In the genomic region with DNA sequence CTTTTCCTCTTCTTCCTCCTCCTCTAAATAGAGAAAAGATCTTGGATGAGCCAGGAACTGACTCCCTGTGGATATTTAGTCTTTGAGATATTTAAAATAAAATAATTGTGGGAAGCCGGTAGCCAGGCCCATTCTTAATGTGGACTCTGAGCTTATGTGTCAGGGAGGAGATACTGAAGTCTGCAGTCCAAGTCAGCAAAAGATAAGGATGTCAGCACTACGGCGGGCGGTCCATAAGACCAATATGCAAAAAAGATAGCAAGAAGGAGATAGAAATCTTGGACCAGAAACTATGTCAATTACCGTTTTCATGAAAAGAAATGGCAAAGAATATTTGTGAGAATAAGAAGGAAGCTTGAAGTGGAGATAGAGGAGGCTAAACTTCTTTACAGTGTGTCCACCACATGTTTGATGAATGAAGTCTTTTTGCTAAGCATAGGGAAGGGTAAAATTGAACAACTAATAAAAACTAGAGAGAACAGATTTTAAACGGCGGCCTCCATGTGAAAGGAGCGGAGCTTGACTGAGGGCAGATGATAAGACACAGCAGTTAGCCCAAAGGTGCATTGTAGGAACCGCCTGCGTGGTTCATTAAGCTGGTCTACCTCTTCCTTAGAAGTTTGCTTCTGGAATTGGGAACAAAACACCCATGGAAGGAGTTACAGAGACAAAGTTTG, we compare ENCODE assay signal across 20 mouse cellular contexts. TPM values are rescaled to one million over a fixed set of nuclear protein-coding genes. Genes with fewer than 3 reads are reported as not detected.
DNase-seq lines count a peak whose midpoint lies in the region; ATAC-seq and TF ChIP-seq lines count a peak whose summit lies in the region.
"Had no signal": no experiment of that assay in that cellular context is flagged by ENCODE, and none has a peak within 500 bp of the region (broad histone marks: within the 10 kb centered on the region; RNA-seq: fewer than 3 reads in every experiment).

No protein-coding gene starts in this region.

- TF ChIP-seq CTCF in stomach, postnatal 0 days (IDR thresholded peaks at IDR 0.05; ENCODE audit: low read depth) = no peak
- no peak for TF ChIP-seq CTCF in intestine, postnatal 0 days (IDR thresholded peaks at IDR 0.05; ENCODE audit: low read depth)

- no peaks in the 10 kb centered on the region for H3K9me3 ChIP-seq in stomach, embryonic 15.5 days
- H3K9me3 ChIP-seq in stomach, postnatal 0 days (ENCODE audit: control insufficient read depth, low read length) = no peaks in the 10 kb centered on the region
- no peaks in the 10 kb centered on the region for H3K9me3 ChIP-seq in intestine, postnatal 0 days (ENCODE audit: control insufficient read depth)
- no peaks in the 10 kb centered on the region for H3K9me3 ChIP-seq in liver, embryonic 16.5 days (replicated peaks; ENCODE audit: control insufficient read depth, low read length)
- H3K9me3 ChIP-seq: forebrain, embryonic 15.5 days; heart, embryonic 12.5 days; hindbrain, embryonic 13.5 days; kidney, embryonic 15.5 days; limb, embryonic 13.5 days; midbrain, embryonic 13.5 days; neural tube, embryonic 13.5 days had no signal

- H3K27me3 ChIP-seq in stomach, embryonic 15.5 days (replicated peaks) = no peaks in the 10 kb centered on the region
- H3K27me3 ChIP-seq in stomach, postnatal 0 days (ENCODE audit: control insufficient read depth, insufficient read depth, low read length) = no peaks in the 10 kb centered on the region
- no peaks in the 10 kb centered on the region for H3K27me3 ChIP-seq in intestine, postnatal 0 days (replicated peaks; ENCODE audit: control insufficient read depth, insufficient read depth, low read length)
- H3K27me3 ChIP-seq in liver, embryonic 16.5 days (ENCODE audit: control insufficient read depth, insufficient read depth, low read depth, low read length) = no peaks in the 10 kb centered on the region
- H3K27me3 ChIP-seq: forebrain, embryonic 15.5 days; heart, embryonic 12.5 days; hindbrain, embryonic 13.5 days; kidney, embryonic 15.5 days; limb, embryonic 13.5 days; midbrain, embryonic 13.5 days; neural tube, embryonic 13.5 days had no signal

- no peak overlapping the region for H3K4me3 ChIP-seq in stomach, embryonic 15.5 days (replicated peaks)
- H3K4me3 ChIP-seq in stomach, postnatal 0 days (ENCODE audit: low read depth, low read length) = no peak overlapping the region
- no peak overlapping the region for H3K4me3 ChIP-seq in intestine, postnatal 0 days (ENCODE audit: low read depth, low read length)
- H3K4me3 ChIP-seq in liver, embryonic 16.5 days (ENCODE audit: low read depth, low read length) = peak overlapping the region; percentile 23
- H3K4me3 ChIP-seq: forebrain, embryonic 15.5 days; heart, embryonic 12.5 days; hindbrain, embryonic 13.5 days; kidney, embryonic 15.5 days; limb, embryonic 13.5 days; midbrain, embryonic 13.5 days; neural tube, embryonic 13.5 days had no signal

- H3K27ac ChIP-seq in stomach, embryonic 15.5 days = no peak overlapping the region
- H3K27ac ChIP-seq in stomach, postnatal 0 days (replicated peaks) = no peak overlapping the region
- no peak overlapping the region for H3K27ac ChIP-seq in intestine, postnatal 0 days (ENCODE audit: low read depth, low read length)
- peak overlapping the region; percentile 88 for H3K27ac ChIP-seq in liver, embryonic 16.5 days (ENCODE audit: low read length)
- H3K27ac ChIP-seq: forebrain, embryonic 15.5 days; hindbrain, embryonic 13.5 days; kidney, embryonic 15.5 days; limb, embryonic 13.5 days; midbrain, embryonic 13.5 days; neural tube, embryonic 13.5 days had no signal

- peak; percentile 82 for ATAC-seq in stomach, embryonic 15.5 days (ENCODE audit: insufficient read depth, low FRiP score, low read depth)
- ATAC-seq in stomach, postnatal 0 days (ENCODE audit: low FRiP score, low TSS enrichment) = no peak
- ATAC-seq in intestine, postnatal 0 days = peak; percentile 64; the same call in 1 of the 2 replicates
- peak; percentile 91 for ATAC-seq in liver, embryonic 16.5 days (ENCODE audit: low read depth)
- ATAC-seq: forebrain, embryonic 15.5 days; midbrain, embryonic 13.5 days had no signal

- WGBS in stomach, embryonic 15.5 days = 81% methylated on average over 10 of the region's 10 CpGs
- WGBS in stomach, postnatal 0 days = 89% methylated on average over 10 of the region's 10 CpGs
- 62% methylated on average over 10 of the region's 10 CpGs for whole genome bisulfite sequencing in intestine, postnatal 0 days
- 18% methylated on average over 10 of the region's 10 CpGs for WGBS in liver, embryonic 16.5 days (ENCODE audit: insufficient replicate concordance)

- H3K4me2 ChIP-seq in stomach, embryonic 15.5 days = no peak overlapping the region
- H3K4me2 ChIP-seq in stomach, postnatal 0 days (replicated peaks; ENCODE audit: low read depth) = no peak overlapping the region
- H3K4me2 ChIP-seq in intestine, postnatal 0 days (replicated peaks; ENCODE audit: low read depth) = no peak overlapping the region
- H3K4me2 ChIP-seq in liver, embryonic 16.5 days (ENCODE audit: low read depth, low read length) = peak overlapping the region; percentile 56
- H3K4me2 ChIP-seq: forebrain, embryonic 15.5 days; heart, embryonic 12.5 days; hindbrain, embryonic 13.5 days; kidney, embryonic 15.5 days; limb, embryonic 13.5 days; midbrain, embryonic 13.5 days; neural tube, embryonic 13.5 days had no signal

- H3K4me1 ChIP-seq in stomach, embryonic 15.5 days = no peaks in the 10 kb centered on the region
- H3K4me1 ChIP-seq in stomach, postnatal 0 days (replicated peaks; ENCODE audit: control insufficient read depth, insufficient read depth) = no peaks in the 10 kb centered on the region
- 0 out of 2 replicates have a peak, but pooled peaks cover 2% of the 10 kb centered on the region for H3K4me1 ChIP-seq in intestine, postnatal 0 days (replicated peaks; ENCODE audit: control insufficient read depth, insufficient read depth, low read length)
- peaks cover 47% of the 10 kb centered on the region for H3K4me1 ChIP-seq in liver, embryonic 16.5 days (ENCODE audit: control insufficient read depth, low read depth, low read length)

- no peak for TF ChIP-seq EP300 in stomach, postnatal 0 days (optimal IDR thresholded peaks at IDR 0.05)

- H3K9ac ChIP-seq in stomach, embryonic 15.5 days = no peak overlapping the region
- no peak overlapping the region for H3K9ac ChIP-seq in stomach, postnatal 0 days (ENCODE audit: low read length)
- H3K9ac ChIP-seq in intestine, postnatal 0 days (ENCODE audit: low read depth, low read length) = no peak overlapping the region
- H3K9ac ChIP-seq in liver, embryonic 16.5 days (ENCODE audit: low read depth, low read length) = peak overlapping the region; percentile 7; the same call in 1 of the 2 replicates
- H3K9ac ChIP-seq: forebrain, embryonic 15.5 days; heart, embryonic 12.5 days; hindbrain, embryonic 13.5 days; kidney, embryonic 15.5 days; limb, embryonic 13.5 days; midbrain, embryonic 13.5 days; neural tube, embryonic 13.5 days had no signal

- no peaks in the 10 kb centered on the region for H3K36me3 ChIP-seq in stomach, embryonic 15.5 days
- no peaks in the 10 kb centered on the region for H3K36me3 ChIP-seq in stomach, postnatal 0 days (ENCODE audit: control insufficient read depth, insufficient read depth, low read length)
- no peaks in the 10 kb centered on the region for H3K36me3 ChIP-seq in intestine, postnatal 0 days (ENCODE audit: control insufficient read depth, insufficient read depth)
- H3K36me3 ChIP-seq in liver, embryonic 16.5 days (ENCODE audit: control insufficient read depth, insufficient read depth) = no peaks in the 10 kb centered on the region
- H3K36me3 ChIP-seq: forebrain, embryonic 15.5 days; heart, embryonic 12.5 days; hindbrain, embryonic 13.5 days; kidney, embryonic 15.5 days; limb, embryonic 13.5 days; midbrain, embryonic 13.5 days; neural tube, embryonic 13.5 days had no signal

- no peak for DNase-seq in stomach, postnatal 0 days (ENCODE audit: low spot score)
- no peak for DNase-seq in kidney, postnatal 10 days
- DNase-seq in urinary bladder, adult 2 months (ENCODE audit: low spot score) = no peak
- DNase-seq in embryo, embryonic 9.5 days (ENCODE audit: extremely low spot score) = no peak
- DNase-seq: adrenal gland, postnatal 36 days; cerebellum, adult 2 months; gastrocnemius, postnatal 36 days; heart, postnatal 14 days; spleen, adult 18-20 months; thymus, adult 2 months had no signal

RNA-seq across cellular contexts. Expression of gene E130308A19Rik, which starts 20.1 kb away (rescaled TPM):
- 17.7 and 20.4 TPM in 2 replicates for polyA plus RNA-seq in stomach, embryonic 15.5 days (2015; fragmentation: Nextera tagmentation; extraction: Ambion mirVana)
- 8.3 and 10.2 TPM in 2 replicates for polyA plus RNA-seq in stomach, postnatal 0 days (2015; fragmentation: Nextera tagmentation; extraction: Ambion mirVana)
- 6.6 and 6.9 TPM in 2 replicates for polyA plus RNA-seq in intestine, postnatal 0 days (2015; fragmentation: Nextera tagmentation; extraction: Ambion mirVana)
- polyA plus RNA-seq in liver, embryonic 16.5 days (2015; fragmentation: Nextera tagmentation; extraction: Ambion mirVana) = 8.1 and 8.3 TPM in 2 replicates
- 5.4 and 8.0 TPM in 2 replicates for polyA plus RNA-seq in urinary bladder, adult 2 months (2012; rRNA removed)
